Mouse (Mus musculus): ENCODE data around the gene Rtca.

The Rtca gene

DNA sequence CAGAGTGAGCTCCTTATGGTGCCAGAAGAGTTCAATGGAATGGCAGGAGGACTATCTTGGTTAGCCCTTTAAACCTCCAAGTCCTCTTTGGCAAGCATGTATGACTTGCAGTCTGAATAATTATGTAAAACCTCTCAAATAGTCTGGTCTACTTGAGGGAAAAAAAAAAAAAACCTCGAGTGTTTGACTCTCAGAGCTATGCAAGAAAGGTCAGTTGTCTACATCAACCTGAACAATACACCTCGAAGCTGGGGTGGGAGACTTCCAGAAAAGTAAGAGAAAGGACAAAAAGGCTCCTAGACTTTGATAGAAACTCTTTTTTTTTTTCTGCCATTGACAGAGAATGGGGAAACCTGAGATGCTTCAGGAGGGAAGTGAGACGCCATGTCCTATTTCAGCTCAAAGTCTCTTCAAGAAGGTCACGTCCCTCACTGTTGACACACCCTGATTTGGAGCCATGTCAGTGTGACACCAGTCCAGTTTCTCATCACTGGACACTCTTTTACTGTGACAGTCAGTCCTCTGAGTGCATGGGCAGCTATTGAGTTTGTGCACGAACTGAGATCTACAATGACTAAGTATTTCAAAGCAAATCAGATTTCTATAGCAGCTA is 31.2 kb downstream of the Rtca start:
- DNase-seq, result no peak

DNA sequence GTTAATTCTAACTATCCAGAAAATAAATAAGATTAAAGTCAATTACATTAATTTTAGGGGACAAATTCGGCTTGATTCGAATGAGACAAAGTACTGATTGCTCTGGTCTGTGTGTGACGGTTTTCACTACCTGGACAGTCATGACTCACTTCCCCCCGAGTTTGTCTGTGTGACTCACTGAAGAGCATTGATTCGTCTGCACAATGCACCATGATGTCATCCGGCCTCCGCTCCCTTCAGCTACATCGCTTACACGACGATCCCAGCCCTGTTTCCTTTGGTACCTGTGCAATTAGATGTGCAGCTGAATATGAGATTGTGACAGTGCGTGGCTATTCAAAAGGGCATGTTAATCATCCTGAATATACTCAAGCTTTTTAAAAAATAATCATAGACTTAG is 33.4 kb downstream of the Rtca start:
- DNase-seq, result no peak

DNA sequence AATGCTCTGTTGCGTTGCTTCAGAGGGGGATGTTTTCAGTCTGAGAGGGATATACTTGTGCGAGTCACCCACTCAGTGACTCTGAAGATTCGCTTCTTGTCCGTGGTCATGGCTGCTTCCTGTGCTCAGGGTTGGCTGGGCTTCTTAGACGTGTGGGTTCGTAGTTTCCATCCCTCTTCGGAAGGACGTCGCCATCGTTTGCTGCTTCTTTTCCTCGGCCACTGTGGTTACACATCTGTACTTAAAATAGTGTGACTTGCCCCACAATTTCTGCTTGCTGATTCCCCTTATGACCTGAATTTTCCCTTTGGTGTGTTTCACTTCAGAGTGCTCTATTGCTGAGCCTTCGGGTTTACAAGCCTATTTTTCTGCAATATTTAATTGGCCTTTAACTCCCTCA is 42.3 kb downstream of the Rtca start:
- DNase-seq, result no peak

DNA sequence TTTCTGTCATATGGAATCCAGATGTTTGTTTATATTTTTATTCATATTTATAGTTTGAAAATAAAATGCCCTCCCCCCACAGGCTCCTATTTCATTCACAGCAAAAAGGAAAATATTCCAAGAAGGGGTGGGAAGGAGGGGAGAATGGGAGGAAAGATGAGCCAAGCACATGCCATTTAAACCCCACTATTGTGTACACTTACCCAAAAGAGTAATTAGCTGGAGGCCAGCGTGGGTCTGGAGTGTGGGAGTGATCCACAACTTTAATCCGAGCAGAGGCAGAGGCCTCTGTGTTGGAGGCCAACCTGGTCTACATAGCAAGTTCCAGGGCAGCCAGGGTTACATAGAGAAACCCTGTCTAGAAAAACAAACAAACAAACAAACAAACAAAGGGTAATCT is 43.7 kb downstream of the Rtca start:
- no peak for DNase-seq

DNA sequence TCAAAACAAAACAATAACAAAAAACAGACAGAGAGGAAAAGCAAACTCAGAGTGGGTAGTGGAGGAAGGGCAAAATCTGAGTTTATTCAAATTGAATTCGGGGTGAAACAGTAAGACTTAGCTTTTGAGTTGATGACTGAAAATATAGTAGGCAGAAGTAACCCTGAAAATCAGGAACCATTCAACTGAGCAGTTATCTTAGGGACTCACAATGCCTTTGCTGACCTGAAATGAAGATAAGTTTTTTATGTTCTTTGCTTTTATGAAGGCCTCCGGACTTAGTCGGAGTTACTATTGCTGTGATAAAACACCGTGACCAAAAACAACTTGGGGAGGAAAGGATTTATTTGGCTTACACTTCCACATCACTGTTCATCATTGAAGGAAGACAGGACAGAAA is 47.0 kb downstream of the Rtca start:
- DNase-seq, result no peak

DNA sequence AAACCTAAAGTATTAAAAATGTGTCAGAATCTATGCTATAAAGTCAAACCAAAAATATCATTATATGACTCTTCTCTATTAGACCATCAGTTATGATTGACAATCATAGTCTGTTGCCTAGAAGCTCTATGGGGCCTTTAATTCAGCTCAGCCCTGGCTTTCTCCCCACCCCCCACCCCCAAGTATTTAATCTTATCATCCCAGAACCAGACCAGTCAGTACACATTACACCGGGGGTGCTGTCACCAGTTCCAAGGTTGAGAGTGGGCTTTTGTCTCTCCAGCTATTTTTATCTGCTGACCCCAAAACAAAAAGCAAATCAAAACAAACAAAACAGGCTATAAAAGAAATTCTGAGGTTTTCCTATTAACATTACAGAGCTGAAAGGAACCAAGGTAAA is 53.5 kb downstream of the Rtca start:
- no peak for DNase-seq

DNA sequence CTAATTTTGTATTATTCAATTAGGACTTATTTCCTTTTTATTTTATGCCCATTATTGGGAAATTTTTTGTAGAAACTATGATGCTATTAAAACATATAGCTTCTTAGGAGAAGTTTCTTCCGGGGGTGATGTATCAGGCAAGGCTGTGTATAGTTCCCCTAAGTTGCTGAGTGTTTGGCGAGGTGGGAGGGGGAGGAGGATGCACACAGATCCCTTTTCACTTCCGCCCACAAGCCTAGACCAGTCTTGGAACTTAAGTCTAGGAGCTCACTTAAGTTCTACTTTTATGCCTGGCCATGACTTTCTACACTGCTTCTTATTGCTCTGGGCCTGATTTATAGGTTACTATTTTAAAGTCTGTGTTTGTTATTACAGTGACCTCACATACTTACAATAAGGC is 57.3 kb downstream of the Rtca start:
- DNase-seq, result no peak

DNA sequence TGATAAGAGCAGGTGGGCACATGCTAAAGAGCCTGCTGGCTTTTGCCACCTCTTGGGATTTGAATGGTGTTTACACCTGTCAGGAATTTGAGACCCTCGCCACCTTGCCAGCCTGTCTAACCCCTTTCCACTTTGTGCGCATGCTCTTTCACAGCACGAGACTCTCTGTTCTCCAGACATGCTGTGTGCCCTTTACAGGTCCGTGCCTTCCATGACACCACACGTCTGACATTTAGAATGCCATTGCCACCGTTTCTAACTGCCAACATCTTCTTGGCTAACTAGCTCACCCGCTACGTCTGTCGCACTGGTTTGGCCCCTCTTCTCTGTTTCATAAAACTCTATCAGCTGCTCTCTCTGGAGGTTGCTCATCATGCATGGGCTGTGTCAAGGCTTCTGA is 63.7 kb downstream of the Rtca start:
- DNase-seq, result no peak

DNA sequence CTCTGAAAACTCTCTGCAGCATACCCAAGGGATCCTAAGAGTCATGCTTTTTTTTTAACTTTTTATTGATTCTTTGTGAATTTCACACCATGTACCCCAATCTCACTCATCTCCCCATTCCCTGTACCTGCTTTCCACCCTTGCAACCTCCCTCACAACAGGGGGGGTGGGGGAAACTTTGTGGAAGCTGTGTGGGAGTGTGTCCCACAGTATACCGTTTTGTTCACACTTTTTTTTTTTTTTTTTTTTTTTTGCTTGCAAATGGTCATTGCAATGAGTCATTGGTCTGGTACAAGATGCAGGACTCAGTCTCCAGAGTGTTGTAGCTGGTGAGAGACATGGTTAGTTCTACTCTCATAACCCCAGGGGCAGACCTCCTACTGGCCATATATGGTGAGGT is 65.2 kb downstream of the Rtca start:
- DNase-seq, result no peak

DNA sequence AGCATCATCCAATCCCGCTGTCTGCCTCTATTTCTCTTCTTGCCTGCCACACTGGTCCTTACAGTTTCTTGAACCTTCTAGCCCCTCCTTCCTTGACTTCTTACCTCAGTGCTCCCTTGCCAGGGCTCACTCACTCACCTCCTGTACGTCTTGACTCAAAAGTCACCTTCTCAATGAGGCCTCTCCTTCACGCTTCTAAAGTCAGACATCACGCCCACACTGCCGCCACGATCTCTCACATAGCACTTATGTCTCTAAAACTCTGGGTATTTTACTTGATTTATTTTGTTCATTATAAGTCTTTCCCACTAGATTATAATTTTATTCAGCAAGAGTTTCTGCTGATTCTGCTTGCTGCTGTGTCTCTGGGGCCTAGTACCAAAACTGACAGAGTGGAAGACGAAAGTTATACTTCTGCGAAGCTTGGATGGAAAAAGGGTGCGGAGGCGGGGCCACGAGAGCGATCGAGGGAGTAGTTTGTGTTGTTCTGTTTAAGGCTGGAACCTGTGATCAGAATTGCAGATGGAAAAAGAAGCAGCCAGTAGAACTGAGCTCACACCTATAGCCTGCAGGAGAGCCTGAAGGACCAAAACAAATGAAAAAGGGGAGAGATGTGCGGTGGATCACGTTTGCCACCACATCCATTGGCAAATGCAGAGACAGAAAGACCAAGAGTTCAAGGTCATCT is 66.3 kb downstream of the Rtca start:
- DNase-seq, result no peak

DNA sequence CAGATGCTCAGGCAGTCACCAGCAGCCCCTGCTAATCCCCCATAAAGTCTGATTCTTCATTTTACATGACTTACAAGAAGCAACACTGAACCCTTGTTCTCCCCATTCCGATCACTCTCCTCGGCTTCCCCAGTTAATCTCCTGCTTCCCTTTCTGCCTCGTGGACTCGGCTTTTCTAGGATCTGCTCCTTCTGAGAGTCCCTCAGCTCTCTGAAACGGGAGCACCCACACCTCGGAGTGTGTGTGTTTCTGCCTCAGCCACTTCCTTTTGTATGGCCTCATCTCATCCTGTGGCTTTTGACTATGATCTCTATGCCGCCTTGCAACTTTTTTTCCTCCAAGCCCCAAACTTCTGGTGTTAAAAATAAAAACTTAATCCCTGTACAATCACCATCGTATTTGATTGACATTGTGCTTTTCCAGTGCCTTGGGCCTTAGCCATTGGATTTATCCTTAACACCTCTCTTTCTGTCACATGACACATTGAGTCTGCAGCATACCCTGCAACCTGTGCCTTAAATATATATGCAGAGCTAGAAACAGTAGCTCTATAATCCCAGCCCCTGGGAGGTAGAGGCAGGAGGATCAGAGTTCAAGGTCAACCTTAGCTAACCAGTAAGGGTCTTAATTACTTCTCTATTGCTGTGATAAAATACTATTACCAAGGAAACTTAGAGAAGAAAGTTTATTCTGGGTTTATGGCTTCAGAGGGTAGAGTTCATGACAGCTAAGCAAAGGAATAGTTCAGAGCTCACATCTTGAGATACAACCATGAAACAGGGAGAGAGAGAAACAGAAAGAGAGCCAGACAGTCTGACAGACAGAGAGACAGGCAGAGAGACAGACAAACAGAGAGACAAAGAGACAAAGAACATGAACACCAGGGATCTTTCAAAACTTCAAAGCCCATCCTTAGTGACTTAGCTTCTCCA is 67.7 kb downstream of the Rtca start:
- DNase-seq, result no peak
